Mouse (Mus musculus) cerebellum, adult 8-10 months (tissue): ENCODE measurements at regions not wholly inside any gene's neighbourhood (a gene's known extent, or its start where the extent isn't known, plus 50 kb on each side); places are given as distances from the start of the nearest gene placed in this dataset.

Experiments used
- DNase-seq: peaks from one replicate; pipeline ENCODE4 v3.0.0; 2022

- no peak for DNase-seq
Observed at GRCm38 (mm10) chr2:45316945-45317565, 199.9 kb upstream of the Zeb2 start.

- no peak for DNase-seq
Observed at GRCm38 (mm10) chr2:45287530-45288009, 170.4 kb upstream of the Zeb2 start.

GRCm38 (mm10) chr2:45283811-45284210 lies 166.6 kb upstream of the Zeb2 start:
- no peak for DNase-seq

- DNase-seq: no peak
Observed at GRCm38 (mm10) chr2:45279490-45279889, 162.3 kb upstream of the Zeb2 start.

GRCm38 (mm10) chr2:45277602-45278001 lies 160.4 kb upstream of the Zeb2 start:
- no peak for DNase-seq

- no peak for DNase-seq
Observed at GRCm38 (mm10) chr2:45276703-45277102, 159.5 kb upstream of the Zeb2 start.

GRCm38 (mm10) chr2:45270035-45270434 lies 152.8 kb upstream of the Zeb2 start:
- no peak for DNase-seq

- DNase-seq: no peak
Observed at GRCm38 (mm10) chr2:45265819-45266218, 148.6 kb upstream of the Zeb2 start.

- DNase-seq: no peak
Observed at GRCm38 (mm10) chr2:45261949-45262348, 144.8 kb upstream of the Zeb2 start.

- DNase-seq: no peak
Observed at GRCm38 (mm10) chr2:45258897-45259296, 141.7 kb upstream of the Zeb2 start.

GRCm38 (mm10) chr2:45256373-45256772 lies 139.2 kb upstream of the Zeb2 start:
- DNase-seq: no peak

- DNase-seq: no peak
Observed at GRCm38 (mm10) chr2:45253936-45254335, 136.7 kb upstream of the Zeb2 start.

GRCm38 (mm10) chr2:45252321-45252720 lies 135.1 kb upstream of the Zeb2 start:
- no peak for DNase-seq

GRCm38 (mm10) chr2:45249658-45250057 lies 132.5 kb upstream of the Zeb2 start:
- DNase-seq: no peak

- DNase-seq: no peak
Observed at GRCm38 (mm10) chr2:45246061-45246945, 129.1 kb upstream of the Zeb2 start.

GRCm38 (mm10) chr2:45245506-45245905 lies 128.3 kb upstream of the Zeb2 start:
- no peak for DNase-seq

GRCm38 (mm10) chr2:45244491-45244890 lies 127.3 kb upstream of the Zeb2 start:
- no peak for DNase-seq

GRCm38 (mm10) chr2:45239501-45240292 lies 122.5 kb upstream of the Zeb2 start:
- no peak for DNase-seq

- DNase-seq: no peak
Observed at GRCm38 (mm10) chr2:45239001-45239400, 121.8 kb upstream of the Zeb2 start.

GRCm38 (mm10) chr2:45236168-45236700 lies 119.0 kb upstream of the Zeb2 start:
- DNase-seq: no peak

- no peak for DNase-seq
Observed at GRCm38 (mm10) chr2:45234148-45234547, 117.0 kb upstream of the Zeb2 start.

- no peak for DNase-seq
Observed at GRCm38 (mm10) chr2:45230351-45231209, 113.4 kb upstream of the Zeb2 start.
